Mouse (Mus musculus) thymus, postnatal 0 days (tissue): ENCODE results near the gene Bcl7a. TPM values are rescaled to one million over a fixed set of nuclear protein-coding genes. Genes with fewer than 3 reads are reported as not detected.

ENCODE experiments used
- DNase-seq: peaks from one replicate; pipeline ENCODE4 v3.0.0-alpha.2; 2015; ENCODE audit warnings: low spot score
- polyA plus RNA-seq: library from polyadenylated mRNA; unstranded; fragments of >200 nt; fragmentation: Nextera tagmentation; extraction: Ambion mirVana; gene quantifications from 2 replicates; pipeline ENCODE4 v1.2.1, GENCODE M21; 2015

The Bcl7a gene
- polyA plus RNA-seq, 1 experiment from 2014 or later: 21.5 TPM

- DNase-seq: peak; percentile 75
Observed at GRCm38 (mm10) chr5:123377120-123377955, 33.7 kb downstream of the Bcl7a start.

- no peak for DNase-seq
Observed at GRCm38 (mm10) chr5:123378712-123379111, 35.1 kb downstream of the Bcl7a start.

- no peak for DNase-seq
Observed at GRCm38 (mm10) chr5:123379504-123379931, 35.9 kb downstream of the Bcl7a start.

DNA sequence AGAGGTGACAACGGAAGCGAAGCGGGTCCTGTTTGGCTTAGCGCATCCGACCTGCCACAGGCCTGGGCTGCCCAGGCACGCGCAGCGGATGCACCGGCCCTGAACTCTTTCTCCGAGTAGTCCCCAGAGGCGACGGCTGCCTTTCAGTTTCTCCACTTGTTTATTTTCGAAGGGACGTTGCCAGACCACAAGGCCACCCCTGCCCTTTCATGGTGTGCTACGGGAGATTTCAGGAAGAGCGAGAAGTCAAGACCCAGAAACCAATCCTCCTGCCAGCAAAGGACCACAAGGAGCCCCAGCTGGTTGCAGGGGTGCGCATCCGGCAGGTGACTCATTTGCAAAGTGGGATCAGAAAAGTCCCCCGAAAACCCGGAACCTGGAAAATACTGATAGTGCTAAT lies 38.3 kb downstream of the Bcl7a start:
- DNase-seq: no peak

- no peak for DNase-seq
Observed at GRCm38 (mm10) chr5:123382686-123383085, 39.1 kb downstream of the Bcl7a start.

DNA sequence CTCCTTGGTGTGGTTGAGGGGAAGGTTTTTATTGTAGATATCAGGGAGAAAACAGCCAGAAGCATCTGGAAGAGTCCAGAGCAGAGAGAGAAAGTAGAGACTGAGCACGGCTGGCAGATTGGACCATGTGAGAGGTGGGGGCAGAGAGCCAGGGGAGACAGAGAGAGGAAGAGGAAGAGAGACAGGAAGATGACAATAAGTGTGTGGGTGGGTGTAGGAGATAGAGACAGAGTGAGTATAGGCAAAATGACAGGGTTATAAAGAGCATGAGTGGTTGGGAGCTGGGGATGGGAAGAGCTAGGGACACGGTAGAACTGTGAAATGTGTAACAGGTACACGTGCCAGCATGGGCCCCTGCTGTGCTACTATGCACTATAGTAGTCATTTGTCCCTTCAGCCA lies 44.8 kb downstream of the Bcl7a start:
- no peak for DNase-seq

GRCm38 (mm10) chr5:123390536-123391441 lies 47.2 kb downstream of the Bcl7a start:
- DNase-seq: no peak

DNA sequence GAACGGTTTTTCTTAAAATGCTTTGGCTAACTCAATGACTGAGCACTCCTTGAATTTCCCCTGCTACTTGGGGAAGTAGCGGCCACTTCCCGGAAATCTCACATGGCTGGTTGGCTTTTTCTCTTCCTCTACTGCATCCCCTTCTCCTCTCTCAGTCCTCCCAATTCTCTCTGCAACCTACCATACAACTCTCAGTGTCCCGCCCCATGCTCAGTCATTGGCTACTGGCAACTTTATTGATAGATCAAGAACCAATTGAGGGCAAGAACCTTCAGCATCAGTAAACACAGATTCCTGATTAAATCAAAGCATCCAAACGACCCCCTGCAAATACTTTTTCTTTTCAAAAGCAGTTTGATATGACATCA lies 47.8 kb downstream of the Bcl7a start:
- DNase-seq: no peak

GRCm38 (mm10) chr5:123393786-123394302 lies 50.2 kb downstream of the Bcl7a start:
- no peak for DNase-seq

DNA sequence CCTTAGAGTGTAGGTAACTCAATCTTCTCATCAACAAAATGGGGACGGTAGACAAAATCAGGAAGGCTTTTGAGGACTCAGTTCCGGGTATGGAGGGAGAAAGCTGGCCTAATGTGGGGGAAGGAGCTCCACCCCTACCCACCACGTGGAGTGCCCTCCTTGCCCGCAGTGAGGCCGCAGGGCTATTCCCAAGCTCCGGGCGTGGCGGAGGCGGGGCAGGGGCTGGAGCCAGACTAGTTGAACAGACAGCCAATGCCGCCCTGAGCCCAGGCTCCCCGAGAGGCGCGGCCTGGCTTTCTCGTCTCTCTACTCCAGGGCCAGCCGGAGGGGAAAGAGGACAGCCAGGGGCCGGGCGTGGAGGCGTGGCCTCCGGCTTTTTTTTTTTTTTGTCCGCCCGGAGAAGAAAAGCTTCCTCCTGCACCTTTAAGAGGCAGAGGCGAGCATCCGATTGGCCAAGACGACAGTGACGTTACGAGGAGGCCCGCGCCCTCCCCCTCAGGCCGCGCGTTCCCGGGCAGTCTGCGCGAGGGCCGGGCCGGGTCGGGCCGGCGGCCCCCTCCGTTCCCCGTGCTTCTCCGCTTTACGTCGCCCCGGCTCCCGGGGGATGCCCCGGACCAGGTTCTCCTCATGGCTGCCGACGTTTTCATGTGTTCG lies 50.8 kb downstream of the Bcl7a start, which contains the start of gene Mlxip:
Mlxip (plus strand) TSS at position 496 of the 654 bp plus-strand sequence.
- peak; percentile 90 for DNase-seq

DNA sequence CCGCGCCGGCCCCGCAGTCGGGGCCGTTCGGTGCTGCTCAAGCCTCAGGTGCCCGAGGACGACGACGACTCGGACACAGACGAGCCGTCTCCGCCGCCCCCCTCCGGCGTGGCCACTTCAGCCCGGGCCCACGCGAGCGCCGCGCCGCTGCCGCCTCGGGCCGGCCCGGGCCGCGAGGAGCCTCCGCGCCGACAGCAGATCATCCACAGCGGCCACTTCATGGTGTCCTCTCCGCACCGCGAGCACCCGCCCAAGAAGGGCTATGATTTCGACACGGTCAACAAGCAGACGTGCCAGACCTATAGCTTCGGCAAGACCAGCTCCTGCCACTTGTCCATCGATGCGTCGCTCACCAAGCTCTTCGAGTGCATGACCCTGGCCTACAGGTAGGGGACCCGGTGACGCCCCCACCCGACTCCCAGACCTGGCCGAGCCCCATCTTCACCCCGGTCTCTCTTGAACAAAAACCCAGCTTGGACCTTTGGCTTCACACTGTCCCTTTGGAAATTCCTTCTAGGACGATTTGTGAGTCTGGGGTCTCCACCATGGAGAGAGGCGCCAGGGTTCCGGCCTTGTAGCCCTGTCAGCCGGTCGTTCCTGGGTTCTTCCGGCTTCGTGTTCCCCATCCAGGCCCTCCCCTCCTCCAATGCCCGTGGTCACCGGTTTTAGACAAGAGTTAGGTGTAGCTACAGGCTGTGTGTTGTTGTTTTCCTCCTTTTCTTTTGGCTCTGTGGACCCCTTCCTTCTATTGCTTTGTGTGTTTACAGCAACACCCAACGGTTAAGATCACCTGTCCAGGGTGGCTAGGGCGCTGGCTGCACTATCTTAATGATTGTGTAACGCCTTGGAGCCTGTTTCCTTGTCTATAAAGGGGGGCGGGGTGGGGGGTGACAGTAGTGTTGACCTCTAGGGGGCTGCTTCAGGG lies 51.6 kb downstream of the Bcl7a start:
- DNase-seq: peak; percentile 40

- no peak for DNase-seq
Observed at GRCm38 (mm10) chr5:123396901-123397464, 53.3 kb downstream of the Bcl7a start.

DNA sequence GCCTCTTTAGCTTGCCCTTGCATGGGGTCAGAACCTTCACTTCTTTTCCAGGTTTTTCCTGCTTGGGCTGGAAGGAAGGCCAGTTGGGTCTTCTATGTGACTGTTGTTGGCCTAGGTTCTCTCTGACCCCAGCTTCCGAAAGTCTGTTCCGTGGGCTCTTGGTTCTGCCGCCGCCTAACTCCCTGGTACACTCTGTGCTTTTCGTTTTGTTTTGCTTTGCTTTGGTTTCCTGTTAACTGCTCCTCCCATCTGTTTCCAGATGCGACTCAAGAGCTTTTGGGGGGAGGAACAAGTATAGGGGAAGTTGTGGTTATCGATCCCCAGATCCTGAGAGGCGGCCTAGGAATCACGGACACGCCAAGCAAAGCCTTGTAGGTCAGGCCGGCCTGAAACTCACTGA lies 54.2 kb downstream of the Bcl7a start:
- DNase-seq: peak; percentile 51

GRCm38 (mm10) chr5:123398856-123399498 lies 55.3 kb downstream of the Bcl7a start:
- no peak for DNase-seq

GRCm38 (mm10) chr5:123404480-123404879 lies 60.8 kb downstream of the Bcl7a start:
- no peak for DNase-seq

GRCm38 (mm10) chr5:123406952-123407351 lies 63.3 kb downstream of the Bcl7a start:
- no peak for DNase-seq

- no peak for DNase-seq
Observed at GRCm38 (mm10) chr5:123408176-123408575, 64.5 kb downstream of the Bcl7a start.

DNA sequence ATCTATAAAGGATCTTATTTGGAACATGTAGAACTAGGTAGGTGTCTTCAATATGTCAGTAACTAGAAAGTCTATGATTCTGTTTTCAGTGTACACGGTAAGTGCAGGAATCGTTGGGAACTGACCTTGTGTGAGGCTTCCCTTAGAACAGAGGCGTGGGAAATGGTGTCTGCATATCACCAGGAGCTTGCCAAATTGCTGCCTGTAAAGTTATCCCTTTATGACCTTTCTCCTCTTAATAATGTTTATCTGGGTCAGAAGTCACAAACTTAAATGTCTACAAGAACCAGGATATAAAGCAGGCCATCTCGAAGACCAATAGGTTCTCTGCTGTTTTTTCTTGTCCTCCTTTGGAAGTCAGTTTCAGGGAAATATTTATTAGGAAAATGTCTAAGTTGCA lies 68.6 kb downstream of the Bcl7a start:
- DNase-seq: no peak

DNA sequence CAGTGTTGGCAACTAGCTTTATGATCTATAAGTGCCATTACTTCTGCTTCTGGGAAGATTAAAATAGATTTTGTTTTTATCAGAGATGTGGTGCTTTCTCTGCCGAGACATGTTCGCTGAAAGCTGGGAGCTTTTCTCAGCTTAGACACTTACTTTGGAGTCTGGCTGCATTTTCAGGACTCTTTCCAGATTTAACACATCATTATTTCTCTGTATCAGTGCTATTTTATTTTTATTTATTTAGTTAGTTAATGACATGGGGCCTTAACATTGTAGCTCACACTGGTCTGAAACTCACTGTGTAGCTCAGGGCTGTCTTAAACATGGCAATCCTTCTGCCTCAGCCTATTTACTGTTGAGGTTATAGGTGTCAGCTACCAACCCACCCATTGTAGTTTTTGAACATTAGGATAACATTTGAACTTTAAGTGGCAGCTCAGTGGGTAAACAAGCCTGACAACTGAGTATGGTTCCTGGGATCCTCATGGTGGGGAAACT lies 70.3 kb downstream of the Bcl7a start:
- DNase-seq: no peak
